Mouse (Mus musculus): ENCODE measurements around the gene Gm10135. TPM values are rescaled to one million over a fixed set of nuclear protein-coding genes. Genes with fewer than 3 reads are reported as not detected.

The Gm10135 gene
- polyA plus RNA-seq, 1 experiment from 2014 or later, result not detected

DNA sequence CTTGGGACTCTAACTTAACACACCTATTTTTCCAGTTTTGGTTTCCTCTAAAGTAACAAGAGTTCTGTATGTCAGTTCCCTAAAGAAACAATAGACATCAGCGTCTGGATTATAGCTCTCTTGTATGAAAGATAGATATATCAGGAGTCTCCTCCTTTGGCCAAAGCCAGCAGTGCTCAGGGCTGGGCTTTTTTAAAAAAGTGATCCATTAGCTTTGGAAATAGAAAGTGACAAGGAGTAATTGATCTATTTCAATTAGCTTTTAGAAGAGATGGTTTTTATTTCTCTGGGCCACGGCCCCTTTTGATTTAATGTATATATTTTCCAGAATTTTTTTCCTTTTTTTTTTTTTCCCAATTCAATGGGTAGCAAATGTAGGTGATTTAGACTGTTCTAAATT is 20.4 kb upstream of the Gm10135 start:
- Histone ChIP-seq H3K4me2 (no peak overlapping the region), H3K36me3 (no peaks in the 10 kb centered on the region), H3K9ac (no peak overlapping the region), H3K4me1 (no peaks in the 10 kb centered on the region), H3K27ac (no peak overlapping the region), H3K9me3 (replicated peaks) (no peaks in the 10 kb centered on the region), H3K4me3 (no peak overlapping the region), H3K27me3 (replicated peaks) (no peaks in the 10 kb centered on the region)
- ATAC-seq, result no peak
- WGBS (ENCODE audit: insufficient replicate concordance), result 67% methylated on average over 2 of the region's 2 CpGs

- H3K9ac ChIP-seq, result no peak overlapping the region
- H3K27ac ChIP-seq, result no peak overlapping the region
- ATAC-seq, result no peak
- no peaks in the 10 kb centered on the region for H3K9me3 ChIP-seq (replicated peaks)
- H3K4me1 ChIP-seq, result no peaks in the 10 kb centered on the region
- no peaks in the 10 kb centered on the region for H3K36me3 ChIP-seq
- H3K27me3 ChIP-seq (replicated peaks), result no peaks in the 10 kb centered on the region
- WGBS (ENCODE audit: insufficient replicate concordance), result 73% methylated on average over 8 of the region's 8 CpGs
- no peak overlapping the region for H3K4me2 ChIP-seq
- H3K4me3 ChIP-seq, result no peak overlapping the region
These were observed 19.9 kb upstream of the Gm10135 start for GRCm38 (mm10) chr5:72994424-72994823.

GRCm38 (mm10) chr5:72992474-72992873 is 18.0 kb upstream of the Gm10135 start:
- no peaks in the 10 kb centered on the region for H3K9me3 ChIP-seq (replicated peaks)
- no peak for ATAC-seq
- H3K27ac ChIP-seq, result no peak overlapping the region
- H3K36me3 ChIP-seq, result no peaks in the 10 kb centered on the region
- 51% methylated on average over 1 of the region's 1 CpGs for WGBS (ENCODE audit: insufficient replicate concordance)
- H3K27me3 ChIP-seq (replicated peaks), result no peaks in the 10 kb centered on the region
- no peaks in the 10 kb centered on the region for H3K4me1 ChIP-seq
- H3K4me3 ChIP-seq, result no peak overlapping the region
- H3K9ac ChIP-seq, result no peak overlapping the region
- H3K4me2 ChIP-seq, result no peak overlapping the region

GRCm38 (mm10) chr5:72989756-72990155 is 15.3 kb upstream of the Gm10135 start:
- H3K36me3 ChIP-seq, result no peaks in the 10 kb centered on the region
- 69% methylated on average over 8 of the region's 8 CpGs for WGBS (ENCODE audit: insufficient replicate concordance)
- H3K9me3 ChIP-seq (replicated peaks), result no peaks in the 10 kb centered on the region
- no peak overlapping the region for H3K4me2 ChIP-seq
- no peak for ATAC-seq
- H3K4me1 ChIP-seq, result no peaks in the 10 kb centered on the region
- H3K9ac ChIP-seq, result no peak overlapping the region
- no peak overlapping the region for H3K4me3 ChIP-seq
- H3K27me3 ChIP-seq (replicated peaks), result no peaks in the 10 kb centered on the region
- H3K27ac ChIP-seq, result no peak overlapping the region

- H3K36me3 ChIP-seq, result no peaks in the 10 kb centered on the region
- H3K4me3 ChIP-seq, result no peak overlapping the region
- no peak overlapping the region for H3K27ac ChIP-seq
- no peaks in the 10 kb centered on the region for H3K4me1 ChIP-seq
- no peak overlapping the region for H3K9ac ChIP-seq
- 77% methylated on average over 7 of the region's 7 CpGs for WGBS (ENCODE audit: insufficient replicate concordance)
- H3K27me3 ChIP-seq (replicated peaks), result no peaks in the 10 kb centered on the region
- no peak overlapping the region for H3K4me2 ChIP-seq
- ATAC-seq, result no peak
- no peaks in the 10 kb centered on the region for H3K9me3 ChIP-seq (replicated peaks)
These were observed 13.3 kb upstream of the Gm10135 start for GRCm38 (mm10) chr5:72987786-72988185.

- Histone ChIP-seq H3K4me2 (no peak overlapping the region), H3K9me3 (replicated peaks) (no peaks in the 10 kb centered on the region)
- WGBS (ENCODE audit: insufficient replicate concordance), result 0% methylated on average over 2 of the region's 2 CpGs
These were observed 9.6 kb upstream of the Gm10135 start for GRCm38 (mm10) chr5:72984091-72984490.

DNA sequence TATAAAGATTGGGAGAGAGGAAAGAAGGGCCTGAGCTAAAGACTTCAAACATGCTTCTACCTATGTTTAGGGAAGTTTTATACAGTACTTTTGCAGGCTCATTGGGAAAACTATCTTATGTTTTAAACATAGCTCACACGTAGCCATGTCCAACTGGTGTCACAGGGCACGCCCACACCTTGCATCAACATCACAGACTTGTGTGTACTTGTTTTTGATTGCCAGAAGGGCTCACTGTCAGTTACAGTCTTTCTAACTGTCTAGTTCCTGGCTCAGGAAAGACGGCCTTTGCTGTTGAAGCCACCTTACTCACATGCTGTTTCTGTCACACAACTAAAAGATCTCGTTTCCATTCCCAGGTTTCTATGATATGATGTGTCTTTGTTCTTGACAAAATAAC is 2.0 kb upstream of the Gm10135 start:
- H3K9me3 ChIP-seq (replicated peaks), result no peaks in the 10 kb centered on the region
- no peaks in the 10 kb centered on the region for H3K4me1 ChIP-seq
- H3K4me2 ChIP-seq, result no peak overlapping the region
- no peak overlapping the region for H3K27ac ChIP-seq
- H3K36me3 ChIP-seq, result peaks cover 39% of the 10 kb centered on the region
- 72% methylated on average over 4 of the region's 4 CpGs for WGBS (ENCODE audit: insufficient replicate concordance)
- no peak overlapping the region for H3K9ac ChIP-seq
- ATAC-seq, result no peak
- H3K27me3 ChIP-seq (replicated peaks), result no peaks in the 10 kb centered on the region
- H3K4me3 ChIP-seq, result no peak overlapping the region

More at GRCm38 (mm10) chr5:72984091-72984490, 9.6 kb upstream of the Gm10135 start:
- no peak for ATAC-seq
- Histone ChIP-seq H3K9ac (no peak overlapping the region), H3K4me3 (no peak overlapping the region), H3K27me3 (replicated peaks) (no peaks in the 10 kb centered on the region), H3K4me1 (no peaks in the 10 kb centered on the region), H3K36me3 (peaks cover 8% of the 10 kb centered on the region; the same call in 1 of the 2 replicates), H3K27ac (no peak overlapping the region)

GRCm38 (mm10) chr5:72975996-72976395 is 1.5 kb upstream of the Gm10135 start:
- H3K27me3 ChIP-seq (replicated peaks), result no peaks in the 10 kb centered on the region
- H3K9me3 ChIP-seq (replicated peaks), result no peaks in the 10 kb centered on the region
- peaks cover 42% of the 10 kb centered on the region for H3K36me3 ChIP-seq
- H3K4me3 ChIP-seq, result no peak overlapping the region
- no peaks in the 10 kb centered on the region for H3K4me1 ChIP-seq
- H3K9ac ChIP-seq, result no peak overlapping the region
- no peak overlapping the region for H3K27ac ChIP-seq
- H3K4me2 ChIP-seq, result no peak overlapping the region
- no peak for ATAC-seq
- WGBS (ENCODE audit: insufficient replicate concordance), result 77% methylated on average over 6 of the region's 6 CpGs

- Histone ChIP-seq H3K27me3 (replicated peaks) (no peaks in the 10 kb centered on the region), H3K4me1 (no peaks in the 10 kb centered on the region), H3K9me3 (replicated peaks) (no peaks in the 10 kb centered on the region), H3K9ac (no peak overlapping the region), H3K4me3 (no peak overlapping the region), H3K27ac (no peak overlapping the region), H3K36me3 (peaks cover 40% of the 10 kb centered on the region), H3K4me2 (no peak overlapping the region)
- no peak for ATAC-seq
- 74% methylated on average over 5 of the region's 5 CpGs for WGBS (ENCODE audit: insufficient replicate concordance)
These were observed 1.6 kb downstream of the Gm10135 start for GRCm38 (mm10) chr5:72972934-72973333.

DNA sequence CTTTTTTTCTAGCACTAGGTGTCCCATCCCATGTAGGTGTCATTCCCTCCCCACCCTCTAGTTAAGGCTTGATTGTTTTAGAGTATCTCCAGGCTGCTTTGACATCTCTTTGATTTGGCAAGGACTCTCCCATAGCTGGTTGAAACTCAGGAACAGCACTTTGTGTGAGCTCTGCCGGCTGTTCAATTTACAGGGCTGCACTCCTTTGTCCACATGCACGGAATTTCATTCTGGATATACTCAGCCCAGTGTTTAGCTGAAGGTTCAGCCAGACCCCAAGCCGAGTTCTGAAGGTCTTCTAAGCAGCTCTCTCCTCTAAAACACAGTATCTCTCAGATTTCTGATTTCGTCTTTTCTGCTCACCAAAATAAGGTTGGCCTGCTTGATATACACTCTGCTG is 2.1 kb downstream of the Gm10135 start:
- Histone ChIP-seq H3K27me3 (replicated peaks) (no peaks in the 10 kb centered on the region), H3K9ac (no peak overlapping the region), H3K4me1 (no peaks in the 10 kb centered on the region), H3K4me2 (no peak overlapping the region), H3K9me3 (replicated peaks) (no peaks in the 10 kb centered on the region), H3K27ac (no peak overlapping the region), H3K4me3 (no peak overlapping the region), H3K36me3 (peaks cover 40% of the 10 kb centered on the region)
- no peak for ATAC-seq
- WGBS (ENCODE audit: insufficient replicate concordance), result 68% methylated on average over 4 of the region's 4 CpGs

DNA sequence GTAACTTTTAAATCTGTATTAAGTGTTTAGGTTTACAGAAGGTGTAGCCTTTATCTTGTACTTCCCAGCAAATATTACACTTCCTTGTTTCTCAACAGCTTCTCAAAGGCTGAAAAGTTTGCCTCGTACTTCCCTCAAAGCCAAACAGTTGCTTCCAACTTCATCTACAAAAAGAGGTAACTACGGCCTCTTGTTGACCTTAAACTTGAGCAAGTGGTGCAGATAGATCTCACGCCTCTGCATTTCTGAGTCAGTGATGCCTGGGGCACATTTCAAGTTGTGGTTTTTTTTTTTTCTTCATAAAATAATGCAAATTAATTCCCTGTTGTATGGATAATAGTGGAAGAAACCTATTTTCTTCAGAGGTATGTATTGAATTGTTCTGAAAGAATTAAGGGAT is 8.8 kb downstream of the Gm10135 start:
- Histone ChIP-seq H3K9me3 (replicated peaks) (no peaks in the 10 kb centered on the region), H3K4me1 (no peaks in the 10 kb centered on the region), H3K9ac (no peak overlapping the region), H3K36me3 (peaks cover 13% of the 10 kb centered on the region), H3K4me3 (no peak overlapping the region), H3K27ac (no peak overlapping the region), H3K27me3 (replicated peaks) (no peaks in the 10 kb centered on the region), H3K4me2 (no peak overlapping the region)
- ATAC-seq, result no peak
- WGBS (ENCODE audit: insufficient replicate concordance), result 62% methylated on average over 3 of the region's 3 CpGs

DNA sequence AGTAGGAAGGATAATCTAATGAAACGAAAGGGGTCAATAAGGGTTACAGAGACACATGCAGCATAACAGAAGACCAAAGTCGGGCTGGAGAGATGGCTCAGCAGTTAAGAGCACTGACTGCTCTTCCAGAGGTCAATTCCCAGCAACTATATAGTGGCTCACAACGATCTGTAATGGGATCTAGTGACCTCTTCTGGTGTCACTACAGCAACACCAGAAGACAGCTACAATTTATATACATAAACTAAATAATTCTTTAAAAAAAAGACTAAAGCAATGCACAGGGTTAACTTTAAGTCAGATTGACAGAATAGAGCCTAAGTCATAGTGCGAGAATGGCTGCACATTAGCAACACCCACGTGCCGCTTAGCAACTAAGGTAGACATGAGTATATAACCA is 14.4 kb downstream of the Gm10135 start:
- Histone ChIP-seq H3K36me3 (peaks cover 20% of the 10 kb centered on the region), H3K27ac (no peak overlapping the region), H3K9ac (no peak overlapping the region), H3K4me1 (no peaks in the 10 kb centered on the region), H3K4me2 (no peak overlapping the region), H3K27me3 (replicated peaks) (no peaks in the 10 kb centered on the region), H3K4me3 (no peak overlapping the region), H3K9me3 (replicated peaks) (no peaks in the 10 kb centered on the region)
- WGBS (ENCODE audit: insufficient replicate concordance), result 72% methylated on average over 6 of the region's 6 CpGs
- ATAC-seq, result no peak

- 83% methylated on average over 17 of the region's 17 CpGs for WGBS (ENCODE audit: insufficient replicate concordance)
- ATAC-seq, result no peak
- H3K9ac ChIP-seq, result no peak overlapping the region
These were observed 17.2 kb downstream of the Gm10135 start for GRCm38 (mm10) chr5:72957281-72957680.

More at GRCm38 (mm10) chr5:72957281-72957680, 17.2 kb downstream of the Gm10135 start:
- no peak overlapping the region for H3K4me2 ChIP-seq
- H3K27me3 ChIP-seq (replicated peaks), result no peaks in the 10 kb centered on the region
- no peak overlapping the region for H3K4me3 ChIP-seq
- no peaks in the 10 kb centered on the region for H3K9me3 ChIP-seq (replicated peaks)
- no peak overlapping the region for H3K27ac ChIP-seq
- H3K36me3 ChIP-seq, result peaks cover 18% of the 10 kb centered on the region
- H3K4me1 ChIP-seq, result no peaks in the 10 kb centered on the region
